Comparison of ENCODE assay signal across 8 mouse cellular contexts in the genomic region with DNA sequence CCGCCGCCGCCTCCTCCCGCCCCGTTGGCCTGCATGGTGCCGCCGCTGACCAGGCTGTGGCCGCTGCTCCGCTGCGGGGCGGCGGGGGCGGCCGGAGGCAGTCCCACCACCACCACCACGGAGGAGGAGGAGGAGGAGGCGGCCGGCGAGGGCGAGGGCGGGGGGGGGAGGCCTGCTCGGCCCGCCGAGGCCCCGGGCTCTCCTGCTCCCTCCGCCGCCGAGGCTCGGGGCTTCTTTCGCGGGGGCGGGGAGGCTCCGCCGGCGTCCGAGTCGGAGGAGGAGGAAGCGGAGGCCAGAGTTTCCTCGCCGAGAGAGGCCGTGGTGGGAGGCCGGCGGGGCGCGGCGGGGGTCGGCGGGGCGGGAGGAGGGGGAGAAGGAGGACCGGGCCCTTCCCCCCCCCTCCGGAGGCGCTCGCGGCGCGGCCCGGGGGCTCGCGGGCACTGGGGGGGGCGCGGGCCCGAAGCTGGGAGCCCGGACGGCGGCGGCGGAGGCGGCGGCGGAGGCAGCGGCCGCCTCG. TPM values are rescaled to one million over a fixed set of nuclear protein-coding genes. Genes with fewer than 3 reads are reported as not detected.
DNase-seq lines count a peak whose midpoint lies in the region; ATAC-seq and TF ChIP-seq lines count a peak whose summit lies in the region.

No protein-coding gene starts in this region.

- H3K4me3 ChIP-seq in layer of hippocampus, adult 2 months: peak overlapping the region; percentile 92
- H3K4me3 ChIP-seq in MEL (ENCODE audit: control insufficient read depth in 1 of 2, insufficient read depth in 1 of 2, low read depth in 2 of 2, low read length in 2 of 2): peak overlapping the region; percentile 95 to 99
- H3K4me3 ChIP-seq in embryonic facial prominence, embryonic 14.5 days (ENCODE audit: low read depth, low read length): peak overlapping the region; percentile 97

- peak; percentile 20 for ATAC-seq in embryonic facial prominence, embryonic 14.5 days (ENCODE audit: low read depth)
- ATAC-seq in activated CD4-positive, CD25-positive, alpha-beta regulatory T cell, adult 4 months: no peak

- no peak for TF ChIP-seq RAD21 in MEL (IDR thresholded peaks at IDR 0.05; ENCODE audit: low read depth, low read length)

- H3K4me2 ChIP-seq in embryonic facial prominence, embryonic 14.5 days (ENCODE audit: low read depth, low read length): peak overlapping the region; percentile 80

- H3K36me3 ChIP-seq in MEL (ENCODE audit: control insufficient read depth in 1 of 2, insufficient read depth in 2 of 2, low read length in 2 of 2): peaks cover 14 to 32% of the 10 kb centered on the region in 2 experiments
- H3K36me3 ChIP-seq in embryonic facial prominence, embryonic 14.5 days (ENCODE audit: control insufficient read depth, insufficient read depth, low read length): peaks cover 15% of the 10 kb centered on the region

- no peaks in the 10 kb centered on the region for H3K27me3 ChIP-seq in MEL (ENCODE audit: control insufficient read depth in 1 of 2, insufficient read depth in 2 of 2, low read length in 2 of 2)
- H3K27me3 ChIP-seq in embryonic facial prominence, embryonic 14.5 days (replicated peaks; ENCODE audit: control insufficient read depth, insufficient read depth, low read length): no peaks in the 10 kb centered on the region

- no peak for TF ChIP-seq POLR2A in MEL (IDR thresholded peaks at IDR 0.05; ENCODE audit: control insufficient read depth in 1 of 2, insufficient read depth in 1 of 2, low read depth in 1 of 2, low read length in 2 of 2, poor library complexity in 1 of 2)

- DNase-seq in layer of hippocampus, adult 2 months (ENCODE audit: low spot score in 2 of 2): no peak
- no peak for DNase-seq in layer of hippocampus, adult 11-12 months (ENCODE audit: low spot score)
- DNase-seq in MEL (ENCODE audit: low read depth, low spot score): no peak
- no peak for DNase-seq in embryonic facial prominence, embryonic 14.5 days (ENCODE audit: low spot score)
- DNase-seq in induced T-regulatory cell, adult 2 months (ENCODE audit: low read depth): peak; percentile 57
- DNase-seq in lung, postnatal 14 days: peak; percentile 31
- DNase-seq in frontal cortex, postnatal 25 days (ENCODE audit: low spot score in 2 of 2): no peak

- no peak for TF ChIP-seq EP300 in MEL (IDR thresholded peaks at IDR 0.05; ENCODE audit: low read depth in 1 of 2, low read length in 2 of 2)

- H3K79me2 ChIP-seq in MEL (ENCODE audit: control insufficient read depth, insufficient read depth, low read length, poor library complexity): peaks cover 43% of the 10 kb centered on the region

- WGBS in embryonic facial prominence, embryonic 14.5 days: 2% methylated on average over 9 of the region's 72 CpGs

- no peaks in the 10 kb centered on the region for H3K9me3 ChIP-seq in MEL (replicated peaks; ENCODE audit: insufficient read depth, low read length)
- H3K9me3 ChIP-seq in embryonic facial prominence, embryonic 14.5 days (ENCODE audit: control insufficient read depth, low read length): no peaks in the 10 kb centered on the region

- peak overlapping the region; percentile 99 for H3K27ac ChIP-seq in layer of hippocampus, adult 2 months
- H3K27ac ChIP-seq in MEL (ENCODE audit: control insufficient read depth, low read depth, low read length): no peak overlapping the region
- peak overlapping the region; percentile 95 for H3K27ac ChIP-seq in embryonic facial prominence, embryonic 14.5 days (replicated peaks; ENCODE audit: low read depth, low read length)

- H3K4me1 ChIP-seq in MEL (ENCODE audit: control insufficient read depth in 1 of 2, insufficient read depth in 2 of 2, low read length in 2 of 2): peaks cover 0 to 11% of the 10 kb centered on the region in 2 experiments; a peak in 2 of 4 replicates
- peaks cover 14% of the 10 kb centered on the region for H3K4me1 ChIP-seq in embryonic facial prominence, embryonic 14.5 days (ENCODE audit: control insufficient read depth, insufficient read depth, low read length)

- peak overlapping the region; percentile 97 for H3K9ac ChIP-seq in MEL (ENCODE audit: control insufficient read depth, low read depth, low read length, poor library complexity, severe bottlenecking)
- H3K9ac ChIP-seq in embryonic facial prominence, embryonic 14.5 days (ENCODE audit: low read depth, low read length): peak overlapping the region; percentile 99

- TF ChIP-seq CTCF in layer of hippocampus, adult 2 months (conservative IDR thresholded peaks at IDR 0.05): no peak
- TF ChIP-seq CTCF in MEL (IDR thresholded peaks at IDR 0.05 in 2 of 3, conservative IDR thresholded peaks at IDR 0.05 in 1 of 3; ENCODE audit: control insufficient read depth in 1 of 3, insufficient read depth in 1 of 3, low read depth in 2 of 3, low read length in 3 of 3, poor library complexity in 1 of 3, severe bottlenecking in 1 of 3): no peak

TF ChIP-seq in MEL, 35 proteins besides CTCF, POLR2A, EP300 and RAD21:
- TF ChIP-seq UBTF (IDR thresholded peaks at IDR 0.05; ENCODE audit: borderline replicate concordance, insufficient read depth, low read depth, low read length): peak; percentile 63; the same call in 1 of the 2 replicates
- no peak for TF ChIP-seq GATA1 (IDR thresholded peaks at IDR 0.05; ENCODE audit: low read depth, low read length)
TF ChIP-seq in MEL: peak in this region for 1.

RNA-seq across cellular contexts. Expression of a gene that starts 0.3 kb away (rescaled TPM):
- 100 to 1,000 TPM; 104 to 117 TPM for total RNA-seq in layer of hippocampus, adult 2 months (2021)
- 21.6 and 23.5 TPM in 2 replicates for total RNA-seq in MEL (2012; rRNA removed)
- 10 to 100 TPM in 1 of 2 experiments, not detected in 1; 35.1 TPM for polyA plus RNA-seq in MEL (2012; ENCODE audit: insufficient read depth in 1 of 2, insufficient read length in 2 of 2, low read depth in 1 of 2, low replicate concordance in 2 of 2, missing spikeins in 1 of 2)
- 41.7 and 50.8 TPM in 2 replicates for polyA plus RNA-seq in embryonic facial prominence, embryonic 14.5 days (2014; fragmentation: Nextera tagmentation; extraction: Ambion mirVana)
- polyA plus RNA-seq in activated CD4-positive, CD25-positive, alpha-beta regulatory T cell, adult 4 months (2017; shearing (Covaris generic)): 10 to 100 TPM; 34.8 to 59.7 TPM

Comparison
In these comparisons a context has a peak if more than half of its experiments do, and no peak if none do; other contexts are left out.
1. DNase-seq: peak in induced T-regulatory cell, adult 2 months (single experiment) and lung, postnatal 14 days (single experiment); none in layer of hippocampus, adult 2 months (0 of 2), layer of hippocampus, adult 11-12 months (single experiment), MEL (single experiment), embryonic facial prominence, embryonic 14.5 days (single experiment) and frontal cortex, postnatal 25 days (0 of 2).
2. Peak in every context shown above with its lines, with median percentiles within 50 percentile points of each other: H3K4me3 ChIP-seq.